Mouse (Mus musculus) bone marrow, adult 2 months (tissue): ENCODE data around the gene Vps16.

Experiments
- CTCF ChIP-seq: fragments of 200-500 bp; IDR thresholded peaks from 2 replicates; pipeline ENCODE4 v1.5.1; 2011; ENCODE audit warnings: low read length, control low read depth; ENCODE audit not compliant: control insufficient read depth, insufficient read depth
- POLR2A ChIP-seq: fragments of 200-500 bp; IDR thresholded peaks from 2 replicates; pipeline ENCODE4 v1.6.1; 2011; ENCODE audit warnings: low read depth, mild to moderate bottlenecking, control low read depth, low read length, borderline replicate concordance; ENCODE audit not compliant: control insufficient read depth

DNA sequence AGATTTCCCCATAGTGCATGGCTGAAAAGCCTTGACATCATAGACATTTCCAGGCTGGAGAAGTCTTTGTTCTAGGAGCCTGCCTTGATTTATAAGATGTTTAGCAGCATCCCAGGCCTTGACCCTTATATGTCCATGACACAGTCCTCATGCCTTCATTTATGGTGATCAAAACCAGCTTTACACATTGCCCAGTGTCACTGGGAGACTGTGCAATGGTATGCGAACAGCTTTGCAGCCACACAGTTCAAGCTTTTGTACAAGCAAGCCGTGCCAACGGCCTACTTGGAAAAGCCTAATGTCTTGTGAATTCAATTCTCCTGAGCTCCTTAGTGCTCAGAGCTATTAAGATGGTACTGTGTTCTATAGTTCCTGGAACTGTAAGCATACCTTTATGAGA lies 58.6 kb downstream of the Vps16 start:
- TF ChIP-seq POLR2A (no peak), CTCF (no peak)
